Mouse (Mus musculus): ENCODE data around the gene Gdf9.

DNA sequence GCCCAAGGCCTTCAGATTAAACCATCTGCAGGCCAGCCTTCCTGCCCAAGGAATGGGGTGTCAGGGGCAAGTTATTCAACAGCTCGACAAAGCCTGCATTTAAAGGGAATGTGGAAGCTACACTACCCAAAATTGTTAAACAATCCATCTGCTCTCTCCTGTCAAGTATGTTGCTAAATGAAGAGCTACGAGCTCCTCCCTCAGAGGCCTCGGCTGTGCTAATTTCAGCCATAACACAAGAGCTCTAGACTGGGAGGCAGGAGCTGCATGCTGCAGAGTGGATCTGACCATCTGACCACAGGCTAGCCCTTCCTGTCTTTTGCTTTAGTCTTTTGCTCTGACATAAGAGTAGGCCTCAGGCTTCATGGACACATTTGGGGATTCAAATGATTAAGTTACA, 5.6 kb upstream of the Gdf9 start:
- TF ChIP-seq CTCF (IDR thresholded peaks at IDR 0.05; ENCODE audit: control insufficient read depth, insufficient read depth, low read length) (no peak), POLR2A (IDR thresholded peaks at IDR 0.05; ENCODE audit: borderline replicate concordance, control insufficient read depth, low read depth, low read length) (no peak)
